Mouse (Mus musculus) midbrain, embryonic 11.5 days (tissue): Measurements from ENCODE around the gene Prl3d1. TPM values are rescaled to one million over a fixed set of nuclear protein-coding genes. Genes with fewer than 3 reads are reported as not detected.
"Not testable (repeated sequence)": the region's sequence is repeated elsewhere in the genome, so short reads cannot be mapped to it uniquely, and the experiment has no call there.

Experiments
- ATAC-seq: fragments of 200-750 bp; cut with Nextera tagmentation; 2 replicates; pipeline ENCODE4 v1.8.0; 2017; ENCODE audit warnings: moderate TSS enrichment, moderate library complexity; ENCODE audit not compliant: low FRiP score
- DNase-seq: peaks from one replicate; pipeline ENCODE4 v3.0.0; 2015; ENCODE audit warnings: low spot score; ENCODE audit errors: missing footprints
- H3K27ac ChIP-seq: fragments of 300-500 bp; sonication (generic); 2 replicates; pipeline ENCODE4 v1.5.1; 2014; ENCODE audit warnings: low read depth, low read length
- H3K27me3 ChIP-seq: fragments of 300-500 bp; sonication (generic); 2 replicates; pipeline ENCODE4 v1.6.1; 2014; ENCODE audit warnings: mild to moderate bottlenecking, low read length, moderate library complexity, mixed read lengths; ENCODE audit not compliant: control insufficient read depth, insufficient read depth
- H3K36me3 ChIP-seq: fragments of 300-500 bp; sonication (generic); 2 replicates; pipeline ENCODE4 v1.6.1; 2014; ENCODE audit warnings: mild to moderate bottlenecking, low read length, moderate library complexity, mixed read lengths; ENCODE audit not compliant: control insufficient read depth, insufficient read depth
- H3K4me1 ChIP-seq: fragments of 300-500 bp; sonication (generic); 2 replicates; pipeline ENCODE4 v1.6.1; 2014; ENCODE audit warnings: low read length; ENCODE audit not compliant: control insufficient read depth, insufficient read depth
- H3K4me2 ChIP-seq: fragments of 300-500 bp; sonication (generic); 2 replicates; pipeline ENCODE4 v1.6.1; 2014; ENCODE audit warnings: mild to moderate bottlenecking, moderate library complexity
- H3K4me3 ChIP-seq: fragments of 300-500 bp; sonication (generic); 2 replicates; pipeline ENCODE4 v1.5.1; 2014; ENCODE audit warnings: low read depth, low read length
- H3K9ac ChIP-seq: fragments of 300-500 bp; sonication (generic); 2 replicates; pipeline ENCODE4 v1.6.1; 2014; ENCODE audit warnings: low read length
- H3K9me3 ChIP-seq: fragments of 300-500 bp; sonication (generic); 2 replicates; pipeline ENCODE4 v1.6.1; 2016; ENCODE audit warnings: low read length; ENCODE audit not compliant: control insufficient read depth
- WGBS: fragments of 180-500 bp; shearing (Covaris S2); extraction: QIAGEN DNeasy Blood & Tissue Kit; methylation state at CpG from one replicate; pipeline ENCODE4 v1.1.7; 2014; 5-methylcytosine and 5-hydroxymethylcytosine counted together
- polyA plus RNA-seq: library from polyadenylated mRNA; unstranded; fragments of >200 nt; fragmentation: Nextera tagmentation; extraction: Ambion mirVana; gene quantifications from 2 replicates; pipeline ENCODE4 v1.2.1, GENCODE M21; 2014

Gene Prl3d1
- polyA plus RNA-seq, result not detected in 2 replicates

DNA sequence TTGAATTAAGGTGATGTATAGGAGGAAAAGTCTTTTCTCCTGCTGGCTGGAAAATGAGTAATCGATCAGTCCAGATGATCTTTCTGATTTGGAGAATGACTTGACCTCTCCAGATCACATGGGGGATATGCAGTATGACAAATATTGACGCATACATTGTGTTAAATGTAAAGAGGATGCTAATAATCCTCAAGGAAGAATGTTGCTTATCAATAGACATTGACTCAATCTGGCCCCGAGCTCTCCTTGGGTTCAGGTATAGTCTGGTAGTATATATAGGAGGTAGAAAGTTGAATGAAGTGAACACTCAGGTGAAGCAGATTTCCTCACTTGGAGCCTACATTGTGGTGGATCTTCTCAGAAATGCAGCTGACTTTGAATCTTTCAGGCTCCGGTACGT lies at the start of gene Prl3d1:
Prl3d1 (plus strand) TSS at position 301 of the 400 bp plus-strand sequence.
- H3K27me3 ChIP-seq, ATAC-seq, H3K4me1 ChIP-seq, H3K4me2 ChIP-seq, H3K9ac ChIP-seq, H3K4me3 ChIP-seq, H3K27ac ChIP-seq, H3K36me3 ChIP-seq, DNase-seq, H3K9me3 ChIP-seq: not testable (repeated sequence)
- WGBS, result 94% methylated on average over 5 of the region's 5 CpGs

DNA sequence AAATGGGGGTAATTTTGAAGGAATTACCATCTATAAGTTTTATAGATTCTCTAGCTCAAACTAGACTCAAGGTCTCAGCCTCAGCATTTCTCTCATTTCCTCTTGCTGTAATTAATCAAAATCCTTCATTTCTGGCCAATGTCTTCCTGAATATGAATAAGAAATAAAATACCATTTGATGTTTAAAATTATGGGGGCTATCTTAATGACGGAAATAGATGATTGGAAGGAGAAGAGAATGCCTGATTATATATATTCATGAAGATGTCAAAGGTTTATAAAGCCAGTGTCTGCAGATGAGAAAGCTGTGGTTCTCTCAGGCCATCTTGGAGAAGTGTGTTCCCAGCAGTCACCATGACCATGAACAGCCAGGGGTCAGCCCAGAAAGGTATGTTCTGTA lies 36.7 kb upstream of the Prl3d1 start, which contains the start of gene Prl:
Prl (plus strand) TSS at position 301 of the 400 bp plus-strand sequence.
- no peaks in the 10 kb centered on the region for H3K27me3 ChIP-seq
- H3K36me3 ChIP-seq, result no peaks in the 10 kb centered on the region
- 91% methylated on average over 1 of the region's 1 CpGs for WGBS
- no peaks in the 10 kb centered on the region for H3K9me3 ChIP-seq
- H3K4me1 ChIP-seq, result no peaks in the 10 kb centered on the region
- no peak for ATAC-seq
- H3K4me3 ChIP-seq, result no peak within 1 kb of the TSS
- no peak within 1 kb of the TSS for H3K27ac ChIP-seq
- no peak within 1 kb of the TSS for H3K4me2 ChIP-seq
- H3K9ac ChIP-seq, result no peak within 1 kb of the TSS
- no peak for DNase-seq

DNA sequence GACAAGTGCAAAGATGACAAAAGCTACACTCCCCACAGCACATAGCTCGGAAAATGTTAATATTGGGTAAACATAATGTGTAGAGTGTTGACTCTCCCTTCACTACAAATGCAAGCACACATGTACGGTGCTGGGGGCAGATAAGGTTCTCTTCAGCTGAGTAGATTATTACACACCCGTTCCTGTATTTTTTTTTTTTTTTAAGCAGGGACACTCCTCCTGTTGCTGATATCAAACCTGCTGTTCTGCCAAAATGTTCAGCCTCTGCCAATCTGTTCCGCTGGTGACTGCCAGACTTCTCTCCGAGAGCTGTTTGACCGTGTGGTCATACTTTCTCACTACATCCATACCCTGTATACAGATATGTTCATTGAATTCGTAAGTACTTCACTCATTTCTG lies 34.8 kb upstream of the Prl3d1 start:
- Histone ChIP-seq H3K9me3 (no peaks in the 10 kb centered on the region), H3K4me2 (no peak overlapping the region), H3K4me3 (no peak overlapping the region), H3K27ac (no peak overlapping the region), H3K36me3 (no peaks in the 10 kb centered on the region), H3K27me3 (no peaks in the 10 kb centered on the region), H3K4me1 (no peaks in the 10 kb centered on the region), H3K9ac (no peak overlapping the region)
- no peak for ATAC-seq
- no peak for DNase-seq
- WGBS, result 89% methylated on average over 7 of the region's 7 CpGs

DNA sequence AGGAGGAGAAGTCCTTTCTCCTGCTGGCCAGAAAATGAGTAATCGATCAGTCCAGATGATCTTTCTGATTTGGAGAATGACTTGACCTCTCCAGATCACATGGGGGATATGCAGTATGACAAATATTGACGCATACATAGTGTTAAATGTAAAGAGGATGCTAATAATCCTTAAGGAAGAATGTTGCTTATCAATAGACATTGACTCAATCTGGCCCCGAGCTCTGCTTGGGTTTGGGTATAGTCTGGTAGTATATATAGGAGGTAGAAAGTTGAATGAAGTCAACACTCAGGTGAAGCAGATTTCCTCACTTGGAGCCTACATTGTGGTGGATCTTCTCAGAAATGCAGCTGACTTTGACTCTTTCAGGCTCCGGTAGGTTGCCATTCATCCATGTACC lies 27.4 kb downstream of the Prl3d1 start, which contains the start of gene Prl3d2:
Prl3d2 (plus strand) TSS at position 301 of the 400 bp plus-strand sequence.
- WGBS, result 76% methylated on average over 3 of the region's 4 CpGs
- H3K36me3 ChIP-seq, result not testable (repeated sequence)

DNA sequence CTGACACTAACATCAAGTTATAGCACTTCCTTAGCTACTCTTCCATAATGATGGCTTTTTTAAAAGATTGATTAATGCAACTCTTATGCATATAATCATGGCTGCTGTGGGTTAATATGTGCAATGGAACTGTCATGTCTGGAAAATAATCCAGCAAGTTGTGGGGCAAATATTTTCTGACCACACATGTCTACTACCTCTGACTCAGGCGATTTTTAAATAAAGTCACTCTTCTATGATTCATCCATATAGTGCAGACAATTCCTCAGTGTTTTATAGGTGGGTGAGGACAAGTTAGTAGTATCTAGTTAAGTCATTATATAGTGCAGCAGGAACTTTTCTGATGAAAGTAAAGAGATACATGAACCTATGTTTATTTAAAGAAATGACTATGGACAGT lies 54.3 kb downstream of the Prl3d1 start:
- 70% methylated on average over 1 of the region's 1 CpGs for WGBS
- no peaks in the 10 kb centered on the region for H3K27me3 ChIP-seq
- H3K27ac ChIP-seq, result no peak overlapping the region
- no peak overlapping the region for H3K4me2 ChIP-seq
- no peaks in the 10 kb centered on the region for H3K36me3 ChIP-seq
- DNase-seq, result no peak
- H3K9me3 ChIP-seq, result no peaks in the 10 kb centered on the region
- no peak overlapping the region for H3K9ac ChIP-seq
- no peak overlapping the region for H3K4me3 ChIP-seq
- ATAC-seq, result no peak
- H3K4me1 ChIP-seq, result no peaks in the 10 kb centered on the region

More for the DNA sequence above, 27.4 kb downstream of the Prl3d1 start, which contains the start of gene Prl3d2:
- not testable (repeated sequence) for H3K9me3 ChIP-seq, H3K4me2 ChIP-seq, H3K27me3 ChIP-seq, H3K27ac ChIP-seq, ATAC-seq, H3K4me1 ChIP-seq, H3K9ac ChIP-seq, H3K4me3 ChIP-seq, DNase-seq

Other genes starting within 250 kb of the Prl3d1 start
- gene Prl, start 36.6 kb upstream of the Prl3d1 start, polyA plus RNA-seq, result not detected in 2 replicates
- not detected in 2 replicates for gene Prl3d2, start 27.5 kb downstream of the Prl3d1 start, polyA plus RNA-seq
- gene Prl3d3, start 62.6 kb downstream of the Prl3d1 start, polyA plus RNA-seq, result not detected in 2 replicates
- not detected in 2 replicates for gene Prl3c1, start 102.5 kb downstream of the Prl3d1 start, polyA plus RNA-seq
- 0.26 and 1.2 TPM in 2 replicates for gene Prl3b1, start 147.7 kb downstream of the Prl3d1 start, polyA plus RNA-seq
- not detected in 2 replicates for gene Prl3a1, start 165.2 kb downstream of the Prl3d1 start, polyA plus RNA-seq
- gene Prl6a1, start 218.4 kb downstream of the Prl3d1 start, polyA plus RNA-seq, result not detected in 2 replicates